Comparison of ENCODE assay signal across 25 mouse cellular contexts in the genomic region with DNA sequence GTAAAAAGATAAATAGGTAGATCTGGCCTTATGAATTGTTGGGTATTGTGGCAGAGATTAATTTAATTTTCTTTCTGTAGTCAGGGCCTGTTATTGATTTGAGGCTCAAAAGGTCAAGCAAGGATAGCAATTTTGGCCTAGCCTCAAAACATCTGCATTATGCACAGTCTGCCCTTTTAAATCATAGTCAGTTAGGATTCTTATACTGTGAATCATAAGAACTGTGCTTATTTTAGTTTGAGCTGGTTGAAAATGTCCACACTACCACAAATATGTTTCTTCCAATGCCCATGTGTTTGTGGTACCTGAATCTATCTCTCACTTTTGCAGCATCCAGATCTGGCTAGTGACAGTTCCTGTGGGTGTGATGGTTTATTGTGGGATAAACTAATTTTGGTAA. TPM values are rescaled to one million over a fixed set of nuclear protein-coding genes. Genes with fewer than 3 reads are reported as not detected.
"Had no signal": no experiment of that assay in that cellular context is flagged by ENCODE, and none has a peak within 500 bp of the region (broad histone marks: within the 10 kb centered on the region; RNA-seq: fewer than 3 reads in every experiment).

No protein-coding gene starts in this region.

- H3K4me3 ChIP-seq: kidney, embryonic 15.5 days; limb, embryonic 10.5 days; limb, embryonic 13.5 days; liver, embryonic 12.5 days; liver, embryonic 15.5 days; lung, embryonic 15.5 days; megakaryocyte, embryonic 14.5 days; midbrain, embryonic 10.5 days; midbrain, embryonic 13.5 days; myocyte; neural tube, embryonic 13.5 days had no signal

- DNase-seq: kidney, adult 8-10 months; kidney, postnatal 10 days; kidney, postnatal 36 days; layer of hippocampus, postnatal 36 days; liver; lung, adult 18-20 months; lung, postnatal 10 days; lung, postnatal 36 days; right cerebral cortex, postnatal 14 days; right cerebral cortex, postnatal 4 days; thymus, postnatal 25 days had no signal

- H3K4me1 ChIP-seq: liver, embryonic 15.5 days; megakaryocyte, embryonic 14.5 days had no signal

- H3K27ac ChIP-seq: kidney, embryonic 15.5 days; limb, embryonic 10.5 days; limb, embryonic 13.5 days; liver, embryonic 12.5 days; liver, embryonic 15.5 days; lung, embryonic 15.5 days; midbrain, embryonic 10.5 days; midbrain, embryonic 13.5 days; neural tube, embryonic 13.5 days; stomach, postnatal 0 days had no signal

RNA-seq across cellular contexts. Expression of gene Itgbl1, which starts 4.7 kb away (rescaled TPM):
- total RNA-seq: monocyte, adult 5-6 weeks; neutrophil, adult 5-6 weeks had no signal
- polyA plus RNA-seq: limb, embryonic 10.5 days; liver, embryonic 12.5 days had no signal

RNA-seq across cellular contexts. Expression of gene Nalcn, which starts 37.5 kb away (rescaled TPM):
- total RNA-seq: monocyte, adult 5-6 weeks had no signal
- polyA plus RNA-seq: liver, embryonic 12.5 days; liver, embryonic 15.5 days had no signal
